Mouse (Mus musculus) brain, adult 10 weeks (tissue): ENCODE measurements around the gene Tnfrsf13b. TPM values are rescaled to one million over a fixed set of nuclear protein-coding genes. Genes with fewer than 3 reads are reported as not detected.

Experiments used
- polyA plus RNA-seq: library from polyadenylated mRNA; stranded (reverse); fragments of 350-450 nt; fragmentation: Illumina TruSeq; extraction: RNeasy Lipid Tissue Mini Kit (QIAGEN cat#74804); gene quantifications from one replicate; pipeline ENCODE4 v1.2.3, GENCODE M21; 2015; ENCODE audit warnings: low read depth, low replicate concordance

The Tnfrsf13b gene
- 1.7 TPM for polyA plus RNA-seq

GRCm38 (mm10) chr11:61126606-61127355 lies at the start of gene Tnfrsf13b:
Gene Tnfrsf13b, plus strand, starts transcription at chr11:61126755.

GRCm38 (mm10) chr11:61174821-61175658 lies 48.5 kb downstream of the Tnfrsf13b start, which contains the start of gene Usp22:
Gene Usp22, minus strand, starts transcription at chr11:61175055.

Other genes starting within 250 kb of the Tnfrsf13b start
- gene Tmem11, start 247.5 kb upstream of the Tnfrsf13b start, polyA plus RNA-seq = 45.2 TPM
- 6.5 TPM for gene Natd1, start 212.0 kb upstream of the Tnfrsf13b start, polyA plus RNA-seq
- gene Map2k3, start 194.7 kb upstream of the Tnfrsf13b start, polyA plus RNA-seq = 14.5 TPM
- gene Kcnj12, start 104.2 kb upstream of the Tnfrsf13b start, polyA plus RNA-seq = 11.8 TPM
- gene Usp22, start 48.3 kb downstream of the Tnfrsf13b start, polyA plus RNA-seq = 122 TPM
- 2.2 TPM for gene Aldh3a1, start 80.8 kb downstream of the Tnfrsf13b start, polyA plus RNA-seq
- gene Aldh3a2, start 140.7 kb downstream of the Tnfrsf13b start, polyA plus RNA-seq = 49.8 TPM
- gene Slc47a2, start 216.1 kb downstream of the Tnfrsf13b start, polyA plus RNA-seq = not detected